Mouse (Mus musculus) telencephalon, adult 2 months (tissue): ENCODE measurements around the gene Galnt17.

ENCODE experiments used
- DNase-seq: peaks from one replicate; pipeline ENCODE4 v3.0.0-alpha.2; 2011; ENCODE audit warnings: low read depth, low spot score

The Galnt17 gene

DNA sequence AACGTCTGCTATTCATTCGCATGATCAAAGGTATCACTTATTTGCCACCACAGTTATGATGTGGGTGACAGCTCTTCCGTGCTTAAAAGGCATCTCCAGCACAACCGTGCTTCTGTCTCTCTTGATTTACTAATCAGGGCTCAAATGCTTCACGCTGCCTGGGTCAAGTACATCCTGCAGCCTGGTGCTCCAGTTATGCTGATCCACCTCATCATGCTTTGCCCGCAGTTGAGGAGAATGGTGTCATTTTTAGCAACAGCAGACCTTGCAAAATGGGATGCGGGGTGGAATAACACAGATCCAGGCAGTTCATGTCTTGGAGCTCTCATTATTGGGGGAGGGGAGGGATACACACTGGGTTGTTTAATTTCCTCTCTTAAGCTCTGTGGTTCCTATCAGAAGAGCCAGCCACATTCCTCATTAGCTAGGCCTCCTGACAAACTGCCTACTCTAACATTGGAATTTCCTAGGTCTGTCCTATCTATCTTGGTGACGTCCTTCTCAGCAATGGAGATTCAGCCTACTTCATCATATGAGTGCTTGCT is 187.9 kb downstream of the Galnt17 start:
- DNase-seq, result no peak

GRCm38 (mm10) chr5:131119896-131120295 is 188.4 kb downstream of the Galnt17 start:
- DNase-seq, result no peak

GRCm38 (mm10) chr5:131117391-131118040 is 190.8 kb downstream of the Galnt17 start:
- peak; percentile 51 for DNase-seq

DNA sequence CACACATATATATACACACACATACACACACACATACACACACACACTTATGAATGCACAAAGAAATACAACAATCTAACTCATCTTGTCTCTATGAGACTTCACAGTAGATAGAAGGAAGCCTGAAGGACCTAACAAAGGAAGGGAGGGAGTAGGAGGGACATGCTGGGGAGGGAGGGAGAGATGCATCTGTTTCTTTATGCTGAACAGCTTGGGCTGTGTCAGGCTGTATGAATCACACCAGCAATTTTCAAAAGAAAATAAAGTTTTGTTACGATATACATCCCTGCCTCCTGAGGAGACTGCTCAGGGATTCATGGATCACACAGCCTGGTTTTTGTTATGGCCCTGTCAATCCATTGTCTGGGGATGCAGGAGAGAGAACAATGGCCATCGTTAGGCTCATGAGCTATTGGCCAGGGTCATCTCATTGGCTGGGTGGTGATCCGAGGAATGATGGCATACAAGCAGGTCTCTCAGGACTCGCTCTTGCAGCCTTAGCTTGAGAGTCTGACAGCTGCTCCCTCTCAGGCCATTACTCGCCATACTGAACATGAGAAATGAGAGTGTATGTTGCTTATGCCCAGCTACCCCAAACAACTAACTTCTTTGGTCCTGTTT is 194.3 kb downstream of the Galnt17 start:
- DNase-seq, result peak; percentile 73

DNA sequence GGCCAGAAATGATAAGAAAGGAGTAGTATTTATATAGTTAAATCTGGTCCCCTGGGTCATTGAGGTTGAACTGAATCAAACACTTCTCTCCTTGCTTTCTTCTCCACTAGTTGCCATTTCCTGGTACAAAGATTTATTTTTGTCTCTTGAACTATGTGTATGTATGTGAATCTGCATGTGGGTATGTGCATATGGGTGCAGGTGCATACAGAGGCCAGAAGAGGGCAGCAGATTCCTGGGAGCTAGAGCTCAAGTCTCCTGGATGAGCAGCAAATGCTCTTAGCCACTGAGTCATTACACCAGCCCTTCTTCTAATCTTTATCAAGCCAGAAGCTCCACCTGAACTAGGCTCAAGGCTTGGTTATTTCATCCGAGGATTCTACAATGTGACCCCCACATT is 201.1 kb downstream of the Galnt17 start:
- no peak for DNase-seq

- DNase-seq, result no peak
These were observed 211.5 kb downstream of the Galnt17 start for GRCm38 (mm10) chr5:131096824-131097223.

- DNase-seq, result no peak
These were observed 212.7 kb downstream of the Galnt17 start for GRCm38 (mm10) chr5:131095635-131096034.

GRCm38 (mm10) chr5:131094771-131095170 is 213.5 kb downstream of the Galnt17 start:
- no peak for DNase-seq

GRCm38 (mm10) chr5:131094138-131094537 is 214.2 kb downstream of the Galnt17 start:
- DNase-seq, result no peak

GRCm38 (mm10) chr5:131089876-131090275 is 218.4 kb downstream of the Galnt17 start:
- DNase-seq, result peak; percentile 76

GRCm38 (mm10) chr5:131088866-131089265 is 219.4 kb downstream of the Galnt17 start:
- DNase-seq, result no peak

DNA sequence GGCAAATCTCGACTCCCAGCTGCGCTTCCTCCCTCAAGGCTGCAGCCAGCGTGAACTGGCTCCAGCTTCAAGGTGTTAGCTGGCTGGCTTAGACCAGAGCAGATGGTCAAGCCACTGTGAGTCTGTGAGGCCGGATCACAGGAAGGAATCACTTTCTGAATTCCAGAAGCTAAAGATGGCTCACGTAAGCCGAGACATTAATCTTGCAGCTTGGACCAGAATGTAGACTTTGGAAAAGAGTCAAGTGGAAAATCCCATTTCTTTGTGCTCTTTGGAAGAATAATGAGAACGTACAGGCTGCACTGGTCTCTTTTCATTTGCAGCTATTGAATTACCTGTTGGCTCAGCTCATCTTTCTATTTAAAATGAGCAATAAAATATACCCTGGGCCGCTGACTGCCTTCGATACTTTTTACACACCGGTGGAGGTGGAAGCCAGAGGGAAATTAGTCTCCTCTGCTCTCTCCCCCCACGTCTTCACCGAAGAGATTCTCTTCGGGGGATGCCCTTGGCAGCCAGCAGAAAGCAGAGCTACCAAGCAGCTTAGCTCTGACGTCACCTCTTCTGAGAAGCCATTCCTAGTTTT is 225.1 kb downstream of the Galnt17 start:
- peak; percentile 41 for DNase-seq

DNA sequence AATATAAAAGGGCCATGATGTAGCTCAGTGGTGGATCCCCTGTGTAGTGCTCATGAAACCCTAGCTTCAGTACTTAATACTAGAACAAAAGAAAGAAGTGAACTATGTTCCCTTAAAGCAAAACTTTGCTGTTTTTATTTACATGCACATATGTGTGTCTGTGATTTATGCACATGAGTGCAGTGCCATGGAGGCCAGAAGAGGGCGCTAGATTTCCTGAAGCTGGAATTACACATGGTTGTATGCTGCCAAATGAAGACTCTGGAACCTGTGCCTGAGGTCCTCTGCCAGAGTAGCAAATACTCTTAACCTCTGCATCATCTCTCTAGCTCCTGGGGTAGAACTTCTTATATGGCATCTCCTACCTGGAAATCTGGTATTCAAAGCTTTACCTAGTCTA is 230.6 kb downstream of the Galnt17 start:
- no peak for DNase-seq

GRCm38 (mm10) chr5:131075795-131076194 is 232.5 kb downstream of the Galnt17 start:
- no peak for DNase-seq

DNA sequence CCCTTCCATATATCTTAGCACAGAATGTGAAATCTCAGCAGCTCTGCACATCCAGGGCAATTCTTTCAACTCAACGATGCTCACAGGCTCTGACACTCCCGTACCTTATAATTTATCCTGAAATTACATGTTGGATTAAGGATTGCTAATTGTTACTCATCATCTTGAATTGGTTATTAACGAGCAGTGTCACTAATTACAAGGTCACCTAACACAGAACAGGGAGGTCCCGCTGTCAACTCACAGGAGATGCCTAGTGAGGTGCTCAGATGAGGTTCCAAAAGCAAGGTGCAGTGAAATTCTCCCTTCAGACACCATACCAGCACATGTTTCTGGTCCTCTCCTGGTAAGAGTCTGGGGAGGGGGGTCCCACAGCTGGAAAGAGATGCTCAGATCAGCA is 234.0 kb downstream of the Galnt17 start:
- DNase-seq, result no peak

DNA sequence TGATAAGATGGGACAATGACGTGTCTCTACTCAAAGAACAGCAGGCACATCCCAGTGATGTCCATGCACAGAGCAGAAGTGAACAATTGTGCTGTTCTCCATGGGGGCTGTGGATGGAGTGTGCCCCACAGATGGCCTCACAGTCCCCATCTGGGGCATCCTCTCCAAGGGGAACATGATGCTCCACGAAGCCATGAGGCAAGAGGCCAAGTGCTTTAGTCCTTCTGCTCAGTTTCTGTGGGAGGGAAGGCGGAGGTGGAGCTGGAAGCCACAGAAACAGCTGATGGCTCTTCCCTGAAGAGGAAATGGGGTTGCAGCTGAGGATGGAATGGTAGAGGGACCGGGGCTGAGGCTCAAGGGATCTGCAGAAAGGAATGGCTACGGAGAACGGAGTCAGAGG is 243.1 kb downstream of the Galnt17 start:
- peak; percentile 76 for DNase-seq

- no peak for DNase-seq
These were observed 259.8 kb downstream of the Galnt17 start for GRCm38 (mm10) chr5:131048505-131048904.

DNA sequence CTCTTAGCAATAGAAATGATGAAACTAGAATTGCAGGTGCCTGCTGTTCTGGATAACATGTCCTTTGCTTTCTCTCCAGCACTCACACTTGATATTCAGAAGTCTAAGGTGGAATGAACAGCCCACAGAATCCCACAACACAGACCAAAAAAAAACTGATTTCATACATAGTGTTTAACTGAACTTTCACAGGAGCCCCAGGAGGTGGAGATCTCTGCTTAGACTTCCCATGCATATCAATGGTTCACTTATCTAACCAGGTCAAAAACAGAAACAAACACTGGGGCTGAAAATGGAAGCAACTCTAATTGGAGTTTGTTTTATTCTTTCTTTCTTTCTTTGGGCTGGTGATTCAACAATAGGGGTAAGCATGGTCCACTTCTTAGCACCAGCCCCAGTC is 265.2 kb downstream of the Galnt17 start:
- DNase-seq, result no peak

DNA sequence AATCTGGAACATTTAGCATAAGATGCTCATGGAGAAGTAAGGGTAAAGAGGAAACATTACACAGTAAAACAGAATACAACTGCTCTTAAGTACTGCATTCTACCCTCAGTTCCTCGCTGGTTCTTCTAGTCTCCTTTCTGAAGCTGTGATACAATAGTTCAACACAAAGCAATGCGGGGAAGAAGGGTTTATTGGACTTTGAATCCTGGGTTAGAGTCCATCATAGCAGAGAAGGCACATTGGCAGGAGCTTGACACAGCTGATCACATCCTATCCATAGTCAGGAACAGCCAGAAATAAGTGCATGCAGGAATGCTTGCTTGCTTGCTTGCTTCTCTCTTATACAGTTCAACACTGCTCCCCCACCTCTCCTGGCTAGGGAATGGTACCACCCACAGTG is 267.9 kb downstream of the Galnt17 start:
- no peak for DNase-seq

- no peak for DNase-seq
These were observed 268.5 kb downstream of the Galnt17 start for GRCm38 (mm10) chr5:131039611-131040313.

- DNase-seq, result no peak
These were observed 283.8 kb downstream of the Galnt17 start for GRCm38 (mm10) chr5:131024506-131024905.

- DNase-seq, result no peak
These were observed 285.8 kb downstream of the Galnt17 start for GRCm38 (mm10) chr5:131022396-131022993.
